25 mouse cellular contexts compared by ENCODE assay signal in genomic region chr10:96130406-96130805, GRCm38 (mm10). TPM values are rescaled to one million over a fixed set of nuclear protein-coding genes. Genes with fewer than 3 reads are reported as not detected.
"Had no signal": no experiment of that assay in that cellular context is flagged by ENCODE, and none has a peak within 500 bp of the region (broad histone marks: within the 10 kb centered on the region; RNA-seq: fewer than 3 reads in every experiment).

No protein-coding gene starts in this region.

- H3K27ac ChIP-seq: neural tube, embryonic 13.5 days; neural tube, embryonic 15.5 days; stomach, embryonic 15.5 days; stomach, postnatal 0 days had no signal

- H3K4me3 ChIP-seq: neural tube, embryonic 13.5 days; neural tube, embryonic 15.5 days; stomach, embryonic 15.5 days had no signal

- H3K9me3 ChIP-seq: neural tube, embryonic 13.5 days; neural tube, embryonic 15.5 days; stomach, embryonic 15.5 days had no signal

- H3K4me1 ChIP-seq: stomach, embryonic 15.5 days had no signal

- H3K9ac ChIP-seq: neural tube, embryonic 13.5 days; neural tube, embryonic 15.5 days; stomach, embryonic 15.5 days had no signal

- H3K4me2 ChIP-seq: neural tube, embryonic 13.5 days; neural tube, embryonic 15.5 days; stomach, embryonic 15.5 days had no signal

- DNase-seq: retina, postnatal 1 day; right cerebral cortex, adult 18-20 months; right cerebral cortex, postnatal 14 days; right cerebral cortex, postnatal 25 days; right cerebral cortex, postnatal 4 days; spleen, adult 18-20 months; thymus, adult 18-20 months; thymus, adult 2 months; thymus, postnatal 14 days; thymus, postnatal 25 days; thymus, postnatal 36 days; thymus, postnatal 4 days had no signal

- H3K36me3 ChIP-seq: neural tube, embryonic 13.5 days; neural tube, embryonic 15.5 days; stomach, embryonic 15.5 days had no signal

- H3K27me3 ChIP-seq: neural tube, embryonic 13.5 days; neural tube, embryonic 15.5 days; stomach, embryonic 15.5 days had no signal

RNA-seq across cellular contexts. Expression of gene Gm5426, which starts 6.0 kb away (rescaled TPM):
- total RNA-seq: neutrophil, adult 5-6 weeks had no signal
- polyA plus RNA-seq: neural tube, embryonic 13.5 days; neural tube, embryonic 14.5 days; neural tube, embryonic 15.5 days; small intestine, adult 2 months; spleen, adult 2 months; stomach, embryonic 14.5 days; stomach, embryonic 15.5 days; stomach, embryonic 16.5 days; stomach, postnatal 0 days; testis, adult 2 months; thymus, adult 2 months; thymus, postnatal 0 days; urinary bladder, adult 2 months had no signal
